Mouse (Mus musculus) spleen, adult 18-20 months (tissue): Measurements from ENCODE around the gene Mterf1b.

Source experiments
- DNase-seq, 2 experiments: peaks; one replicate each; pipeline ENCODE4 v3.0.0; 2022; ENCODE audit warnings: mixed read lengths in 2 of 2

The Mterf1b gene

DNA sequence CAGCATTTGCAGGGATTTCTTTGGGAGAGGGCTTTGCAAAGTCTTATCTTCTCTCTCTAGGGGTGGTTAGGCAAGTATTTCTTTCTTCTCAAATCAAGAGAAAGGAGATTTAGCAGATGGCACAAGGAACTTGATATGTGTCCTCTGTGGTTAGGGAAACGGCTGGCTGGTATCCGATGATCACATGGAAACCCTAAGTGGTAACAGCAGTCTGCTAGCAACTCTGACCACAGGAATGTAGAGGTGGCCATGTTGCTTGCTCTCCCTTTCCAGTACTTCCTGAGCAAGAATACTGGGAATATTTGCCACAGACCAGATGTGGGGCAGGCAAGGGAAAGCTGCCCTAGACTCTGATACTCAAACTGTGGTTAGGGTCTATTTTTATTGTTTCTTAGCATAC lies 53.9 kb downstream of the Mterf1b start:
- DNase-seq: no peak
